Mouse (Mus musculus): ENCODE measurements around the gene Iah1.

- TF ChIP-seq CTCF (IDR thresholded peaks at IDR 0.05; ENCODE audit: borderline replicate concordance, control insufficient read depth, extremely low read depth, insufficient read depth, low read length, poor library complexity), result no peak
- TF ChIP-seq POLR2A (IDR thresholded peaks at IDR 0.05; ENCODE audit: control insufficient read depth, extremely low read depth, insufficient read depth, low read length, poor library complexity), result no peak
Measured at GRCm38 (mm10) chr12:21322856-21323255, 6.7 kb downstream of the Iah1 start.
